Mouse (Mus musculus): ENCODE data around the gene Ak4.

Gene Ak4

GRCm38 (mm10) chr4:101511768-101512521, 92.9 kb downstream of the Ak4 start:
- DNase-seq (ENCODE audit: low spot score): no peak

DNA sequence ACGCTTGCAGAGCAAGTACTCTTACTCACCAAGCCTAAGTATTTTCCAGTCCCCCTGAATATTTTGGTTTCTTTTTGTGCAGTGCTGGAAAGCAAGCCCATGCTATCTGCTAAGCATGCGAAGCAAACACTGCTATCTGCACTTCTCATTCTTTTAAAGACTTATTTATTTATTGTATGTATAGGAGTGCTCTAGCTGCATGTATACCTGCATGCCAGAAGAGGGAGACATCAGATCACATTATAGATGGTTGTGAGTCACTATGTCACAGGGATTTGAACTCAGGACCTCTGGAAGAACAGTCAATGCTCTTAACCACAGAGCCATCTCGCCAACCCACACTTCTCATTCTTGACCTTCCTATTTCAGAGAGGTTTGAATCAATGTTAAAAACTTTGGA, 94.2 kb downstream of the Ak4 start:
- no peak for DNase-seq (ENCODE audit: low spot score)

GRCm38 (mm10) chr4:101515853-101516252, 96.8 kb downstream of the Ak4 start:
- no peak for DNase-seq (ENCODE audit: low spot score)

Data from embryo, embryonic 10.5 days (tissue).